Mouse (Mus musculus) CH12.LX (cell line): ENCODE data around the gene Creld2. TPM values are rescaled to one million over a fixed set of nuclear protein-coding genes. Genes with fewer than 3 reads are reported as not detected.

ENCODE experiments used
- DNase-seq: peaks from one replicate; pipeline ENCODE4 v3.0.0-alpha.2; 2013; ENCODE audit errors: extremely low read depth
- H3K27ac ChIP-seq: 2 replicates; pipeline ENCODE4 v1.5.1; 2012; ENCODE audit warnings: low read depth, mild to moderate bottlenecking, control low read depth, moderate library complexity; ENCODE audit not compliant: insufficient read depth
- H3K27me3 ChIP-seq: replicated peaks from 2 replicates; pipeline ENCODE3; 2012; ENCODE audit warnings: inconsistent platforms
- H3K36me3 ChIP-seq, 2 experiments: replicated peaks in 1 of 2; 2 replicates each; pipeline versions ENCODE3 to v1.6.1; 2012; ENCODE audit warnings: inconsistent platforms in 1 of 2, low read length in 1 of 2, mild to moderate bottlenecking in 1 of 2, mixed read lengths in 1 of 2, moderate library complexity in 1 of 2; ENCODE audit not compliant: control insufficient read depth in 1 of 2, insufficient read depth in 1 of 2
- H3K4me1 ChIP-seq, 2 experiments: 2 replicates each; pipeline ENCODE4 v1.6.1; 2012; ENCODE audit warnings: inconsistent platforms in 1 of 2, moderate library complexity in 1 of 2; ENCODE audit not compliant: insufficient read depth in 2 of 2, control insufficient read depth in 1 of 2
- H3K4me2 ChIP-seq: 2 replicates; pipeline ENCODE4 v1.6.1; 2012; ENCODE audit warnings: low read depth, mild to moderate bottlenecking, control low read depth; ENCODE audit not compliant: poor library complexity, insufficient read depth, severe bottlenecking
- H3K4me3 ChIP-seq, 3 experiments: fragments of 150-350 bp in 1 of 3; sonication (generic) in 1 of 3; replicated peaks in 1 of 3; 2 replicates each; pipeline versions ENCODE3 to v1.5.1; 2011 to 2012; ENCODE audit warnings: low read depth in 2 of 3, low read length in 2 of 3, mild to moderate bottlenecking in 2 of 3, moderate library complexity in 2 of 3, control low read depth in 1 of 3, improper control_type of control experiment in 1 of 3, inconsistent platforms in 1 of 3, mixed read lengths in 1 of 3; ENCODE audit not compliant: poor library complexity in 1 of 3
- H3K79me2 ChIP-seq: replicated peaks from 2 replicates; pipeline ENCODE4 v1.6.1; 2012; ENCODE audit warnings: mild to moderate bottlenecking, moderate library complexity; ENCODE audit not compliant: control insufficient read depth, poor library complexity, insufficient read depth, severe bottlenecking; ENCODE audit errors: extremely low read depth
- H3K9ac ChIP-seq: 2 replicates; pipeline ENCODE4 v1.6.1; 2012; ENCODE audit warnings: low read depth, mild to moderate bottlenecking, control low read depth, moderate library complexity; ENCODE audit not compliant: insufficient read depth
- H3K9me3 ChIP-seq: replicated peaks from 2 replicates; pipeline ENCODE3; 2012; ENCODE audit warnings: low read length, inconsistent platforms, mixed read lengths
- BHLHE40 ChIP-seq: IDR thresholded peaks from 2 replicates; pipeline ENCODE4 v1.6.1; 2011; ENCODE audit warnings: mild to moderate bottlenecking, low read depth, low read length, improper control_type of control experiment
- CHD2 ChIP-seq: IDR thresholded peaks from 2 replicates; pipeline ENCODE4 v1.6.1; 2011; ENCODE audit warnings: low read length, improper control_type of control experiment
- E2F4 ChIP-seq: IDR thresholded peaks from 2 replicates; pipeline ENCODE4 v1.6.1; 2011; ENCODE audit warnings: low read depth, low read length, improper control_type of control experiment; ENCODE audit not compliant: insufficient replicate concordance
- ELF1 ChIP-seq: IDR thresholded peaks from 2 replicates; pipeline ENCODE4 v1.6.1; 2014; ENCODE audit warnings: low read depth, mild to moderate bottlenecking, inconsistent platforms, low read length, improper control_type of control experiment
- GABPA ChIP-seq: IDR thresholded peaks from 2 replicates; pipeline ENCODE4 v1.6.1; 2012; ENCODE audit warnings: low read depth, low read length, improper control_type of control experiment, inconsistent platforms; ENCODE audit not compliant: insufficient replicate concordance
- HCFC1 ChIP-seq: IDR thresholded peaks from 2 replicates; pipeline ENCODE4 v1.6.1; 2012; ENCODE audit warnings: low read depth, mild to moderate bottlenecking, inconsistent platforms, low read length, improper control_type of control experiment
- IRF4 ChIP-seq: IDR thresholded peaks from 2 replicates; pipeline ENCODE4 v1.6.1; 2014; ENCODE audit warnings: low read depth, mild to moderate bottlenecking, inconsistent platforms, low read length, improper control_type of control experiment
- JUN ChIP-seq: IDR thresholded peaks from 2 replicates; pipeline ENCODE4 v1.6.1; 2011; ENCODE audit warnings: low read depth, mild to moderate bottlenecking, low read length, improper control_type of control experiment, moderate library complexity; ENCODE audit not compliant: insufficient read depth
- JUND ChIP-seq: conservative IDR thresholded peaks from 2 replicates; pipeline ENCODE4 v1.6.1; 2011; ENCODE audit warnings: low read depth, low read length, improper control_type of control experiment
- KAT2A ChIP-seq: IDR thresholded peaks from 2 replicates; pipeline ENCODE4 v1.6.1; 2012; ENCODE audit warnings: low read length, improper control_type of control experiment, inconsistent platforms; ENCODE audit not compliant: insufficient replicate concordance
- MAX ChIP-seq: IDR thresholded peaks from 2 replicates; pipeline ENCODE4 v1.6.1; 2011; ENCODE audit warnings: low read length, improper control_type of control experiment
- MAZ ChIP-seq: IDR thresholded peaks from 2 replicates; pipeline ENCODE4 v1.6.1; 2012; ENCODE audit warnings: low read depth, mild to moderate bottlenecking, inconsistent platforms, low read length, improper control_type of control experiment, moderate library complexity
- MEF2A ChIP-seq: IDR thresholded peaks from 2 replicates; pipeline ENCODE4 v1.6.1; 2014; ENCODE audit warnings: low read depth, mild to moderate bottlenecking, inconsistent platforms, low read length, improper control_type of control experiment, borderline replicate concordance
- MXI1 ChIP-seq: IDR thresholded peaks from 2 replicates; pipeline ENCODE4 v1.6.1; 2011; ENCODE audit warnings: mild to moderate bottlenecking, low read depth, low read length, improper control_type of control experiment
- MYC ChIP-seq: IDR thresholded peaks from 2 replicates; pipeline ENCODE4 v1.6.1; 2011; ENCODE audit warnings: low read depth, mild to moderate bottlenecking, improper control_type of control experiment, low read length
- NELFE ChIP-seq: IDR thresholded peaks from 2 replicates; pipeline ENCODE4 v1.6.1; 2011; ENCODE audit warnings: low read depth, low read length, improper control_type of control experiment
- NRF1 ChIP-seq: IDR thresholded peaks from 2 replicates; pipeline ENCODE4 v1.6.1; 2014; ENCODE audit warnings: low read depth, mild to moderate bottlenecking, inconsistent platforms, low read length, improper control_type of control experiment, moderate library complexity
- POLR2AphosphoS2 ChIP-seq: IDR thresholded peaks from 2 replicates; pipeline ENCODE4 v1.6.1; 2011; ENCODE audit warnings: low read depth, low read length, improper control_type of control experiment
- RCOR1 ChIP-seq: conservative IDR thresholded peaks from 2 replicates; pipeline ENCODE4 v1.6.1; 2012; ENCODE audit warnings: low read depth, mild to moderate bottlenecking, inconsistent platforms, low read length, improper control_type of control experiment
- SIN3A ChIP-seq: IDR thresholded peaks from 2 replicates; pipeline ENCODE4 v1.6.1; 2012; ENCODE audit warnings: low read length, improper control_type of control experiment, inconsistent platforms
- SMC3 ChIP-seq: IDR thresholded peaks from 2 replicates; pipeline ENCODE4 v1.6.1; 2011; ENCODE audit warnings: low read depth, low read length, improper control_type of control experiment
- UBTF ChIP-seq: IDR thresholded peaks from 2 replicates; pipeline ENCODE4 v1.6.1; 2012; ENCODE audit warnings: low read depth, mild to moderate bottlenecking, inconsistent platforms, low read length, improper control_type of control experiment, moderate library complexity
- USF2 ChIP-seq: conservative IDR thresholded peaks from 2 replicates; pipeline ENCODE4 v1.6.1; 2011; ENCODE audit warnings: low read depth, low read length, improper control_type of control experiment
- ZC3H11A ChIP-seq: IDR thresholded peaks from 2 replicates; pipeline ENCODE4 v1.6.1; 2012; ENCODE audit warnings: low read depth, mild to moderate bottlenecking, inconsistent platforms, low read length, improper control_type of control experiment
- ZKSCAN1 ChIP-seq: IDR thresholded peaks from 2 replicates; pipeline ENCODE4 v1.6.1; 2012; ENCODE audit warnings: low read depth, inconsistent platforms, low read length, improper control_type of control experiment, borderline replicate concordance
- ZNF384 ChIP-seq: IDR thresholded peaks from 2 replicates; pipeline ENCODE4 v1.6.1; 2012; ENCODE audit warnings: low read depth, low read length, improper control_type of control experiment, inconsistent platforms
- dilution Hi-C: fragments of 300-500 bp; cut with MboI; formaldehyde crosslinking; loops from 2 replicates; pipeline ENCODE4 v1.14.3; 2020; ENCODE audit warnings: low sequenced_read_pairs; ENCODE audit not compliant: extremely low pct_unique_long_range_greater_than_20kb, extremely low pct_ligation_motif_present
- in situ Hi-C: fragments of 300-500 bp; cut with MboI; formaldehyde crosslinking; loops from 3 replicates; pipeline ENCODE4 v1.14.3; 2019; ENCODE audit warnings: low sequenced_read_pairs, low pct_ligation_motif_present, low pct_unique_long_range_greater_than_20kb, mixed read lengths
- polyA plus RNA-seq: library from polyadenylated mRNA; unstranded; fragments of >175 nt; gene quantifications from 2 replicates; pipeline ENCODE4 v1.2.1, GENCODE M21; 2012; ENCODE audit warnings: low read depth; ENCODE audit not compliant: insufficient read length
- total RNA-seq, 2 experiments: library from RNA; depleted of rRNA; stranded (reverse); fragments of 300-350 nt in 1 of 2; fragments of >200 nt in 1 of 2; gene quantifications; 2 replicates each; pipeline ENCODE4 v1.2.3; 2012 to 2014

Gene Creld2
- total and polyA plus RNA-seq, 3 experiments = 63.6 to 93.8 (median 85.0) TPM

DNA sequence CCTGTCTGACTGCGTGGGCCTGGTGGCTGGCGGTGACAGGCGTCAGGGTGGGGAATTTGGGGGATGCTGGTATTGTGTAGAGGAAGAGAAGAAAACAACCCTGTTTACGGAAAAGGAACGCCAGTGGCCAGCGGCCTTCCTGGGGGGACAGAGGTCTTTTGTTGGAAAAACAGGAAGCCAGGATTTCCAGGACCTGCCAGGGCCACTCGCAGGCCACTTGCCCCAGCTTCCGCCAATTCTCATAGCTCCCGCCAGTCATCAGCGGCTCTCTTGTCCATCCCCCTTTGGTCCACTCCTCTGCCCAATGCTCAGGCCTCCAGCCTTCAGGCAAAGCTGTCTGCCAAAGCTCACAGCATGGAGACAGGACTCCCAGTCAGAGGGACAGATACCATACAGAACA, 20.7 kb downstream of the Creld2 start:
- TF ChIP-seq MEF2A (no peak), POLR2AphosphoS2 (no peak), ZNF384 (no peak), GABPA (no peak), JUND (no peak), ZKSCAN1 (no peak), HCFC1 (no peak), MAZ (no peak), MAX (no peak), NELFE (no peak), E2F4 (no peak), SMC3 (no peak), UBTF (no peak), JUN (no peak), KAT2A (no peak), MXI1 (no peak), IRF4 (no peak), SIN3A (no peak)
- Histone ChIP-seq H3K4me1 (peaks cover 8 to 17% of the 10 kb centered on the region in 2 experiments), H3K36me3 (no peaks in the 10 kb centered on the region), H3K27ac (no peak overlapping the region), H3K4me2 (no peak overlapping the region), H3K4me3 (no peak overlapping the region), H3K9me3 (no peaks in the 10 kb centered on the region), H3K27me3 (peaks cover 69% of the 10 kb centered on the region), H3K79me2 (no peaks in the 10 kb centered on the region), H3K9ac (no peak overlapping the region)
- in situ Hi-C loops (no loop called here), dilution Hi-C loops (no loop called here)
- DNase-seq = no peak

DNA sequence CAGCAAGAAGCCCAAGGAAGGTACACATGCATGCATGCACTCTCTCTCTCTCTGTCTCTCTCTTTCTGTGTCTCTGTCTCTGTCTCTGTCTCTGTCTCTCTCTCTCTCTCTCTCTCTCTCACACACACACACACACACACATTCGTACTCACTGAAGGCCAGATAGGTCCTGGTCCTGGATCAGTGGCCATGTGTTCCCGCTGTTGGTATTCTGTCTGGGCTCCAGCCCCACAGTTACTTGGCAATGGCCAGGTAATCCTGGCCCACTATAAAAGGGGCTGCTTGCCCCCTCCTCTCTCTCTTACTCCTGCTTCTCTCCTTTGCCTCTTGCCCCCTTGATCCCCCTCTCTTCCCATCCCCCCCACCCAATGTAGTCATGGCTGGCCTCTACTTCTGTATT, 21.7 kb downstream of the Creld2 start:
- in situ Hi-C loops (no loop called here), dilution Hi-C loops (no loop called here)
- Histone ChIP-seq H3K4me2 (no peak overlapping the region), H3K4me3 (no peak overlapping the region), H3K9ac (no peak overlapping the region), H3K79me2 (no peaks in the 10 kb centered on the region), H3K4me1 (peaks cover 10 to 23% of the 10 kb centered on the region in 2 experiments), H3K9me3 (peaks cover 9% of the 10 kb centered on the region), H3K27ac (no peak overlapping the region), H3K27me3 (peaks cover 71% of the 10 kb centered on the region), H3K36me3 (no peaks in the 10 kb centered on the region)
- no peak for TF ChIP-seq MYC
- TF ChIP-seq ZC3H11A = no peak
- TF ChIP-seq BHLHE40 = no peak
- no peak for TF ChIP-seq CHD2
- TF ChIP-seq NRF1 = no peak
- no peak for TF ChIP-seq RCOR1
- no peak for TF ChIP-seq SIN3A
- no peak for TF ChIP-seq USF2
- no peak for TF ChIP-seq UBTF
- TF ChIP-seq ELF1 = no peak
- DNase-seq = no peak
